Mouse (Mus musculus) bone marrow, adult 2 months (tissue): ENCODE measurements around the gene Tpsb2.

Experiments
- CTCF ChIP-seq: fragments of 200-500 bp; IDR thresholded peaks from 2 replicates; pipeline ENCODE4 v1.5.1; 2011; ENCODE audit warnings: low read length, control low read depth; ENCODE audit not compliant: control insufficient read depth, insufficient read depth
- POLR2A ChIP-seq: fragments of 200-500 bp; IDR thresholded peaks from 2 replicates; pipeline ENCODE4 v1.6.1; 2011; ENCODE audit warnings: low read depth, mild to moderate bottlenecking, control low read depth, low read length, borderline replicate concordance; ENCODE audit not compliant: control insufficient read depth

- no peak for TF ChIP-seq CTCF
- TF ChIP-seq POLR2A = no peak
Observed at GRCm38 (mm10) chr17:25332321-25332720, 33.8 kb upstream of the Tpsb2 start.
